Mouse (Mus musculus): ENCODE data around the gene Slc22a6. TPM values are rescaled to one million over a fixed set of nuclear protein-coding genes. Genes with fewer than 3 reads are reported as not detected.

The Slc22a6 gene
- polyA plus RNA-seq, 1 experiment from 2014 or later, result not detected

DNA sequence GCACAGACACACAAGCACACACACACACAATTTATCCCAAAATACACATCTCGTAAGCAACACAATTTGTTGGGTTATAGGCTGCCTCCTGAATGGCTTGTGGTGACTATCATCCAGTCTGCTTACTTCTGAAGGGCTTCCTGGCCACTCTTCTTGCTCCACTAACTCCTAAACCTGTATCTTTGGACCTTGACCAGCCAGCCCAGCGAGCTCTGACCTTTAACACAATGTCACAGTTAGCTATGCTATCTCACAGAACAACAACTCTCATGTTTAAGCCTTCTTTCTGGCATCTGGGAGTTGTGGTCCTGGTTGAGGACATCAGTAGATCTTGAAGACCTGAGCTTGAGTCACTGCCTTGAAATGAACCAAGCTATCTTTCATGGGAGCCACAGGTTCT lies 18.6 kb upstream of the Slc22a6 start:
- H3K9ac ChIP-seq (ENCODE audit: low read length), result no peak overlapping the region
- no peaks in the 10 kb centered on the region for H3K36me3 ChIP-seq (ENCODE audit: control insufficient read depth, insufficient read depth, low read length)
- H3K4me3 ChIP-seq (replicated peaks; ENCODE audit: low read length), result no peak overlapping the region
- WGBS, result 68% methylated on average over 2 of the region's 2 CpGs
- H3K27ac ChIP-seq (ENCODE audit: low read length), result no peak overlapping the region
- H3K4me1 ChIP-seq (ENCODE audit: control insufficient read depth, insufficient read depth, low read length), result 0 out of 2 replicates have a peak, but pooled peaks cover 3% of the 10 kb centered on the region
- no peaks in the 10 kb centered on the region for H3K27me3 ChIP-seq (ENCODE audit: control insufficient read depth, insufficient read depth, low read length)
- no peak overlapping the region for H3K4me2 ChIP-seq (ENCODE audit: low read depth, low read length)
- ATAC-seq (ENCODE audit: insufficient read depth, low FRiP score), result no peak
- no peaks in the 10 kb centered on the region for H3K9me3 ChIP-seq (replicated peaks; ENCODE audit: control insufficient read depth, low read length)

DNA sequence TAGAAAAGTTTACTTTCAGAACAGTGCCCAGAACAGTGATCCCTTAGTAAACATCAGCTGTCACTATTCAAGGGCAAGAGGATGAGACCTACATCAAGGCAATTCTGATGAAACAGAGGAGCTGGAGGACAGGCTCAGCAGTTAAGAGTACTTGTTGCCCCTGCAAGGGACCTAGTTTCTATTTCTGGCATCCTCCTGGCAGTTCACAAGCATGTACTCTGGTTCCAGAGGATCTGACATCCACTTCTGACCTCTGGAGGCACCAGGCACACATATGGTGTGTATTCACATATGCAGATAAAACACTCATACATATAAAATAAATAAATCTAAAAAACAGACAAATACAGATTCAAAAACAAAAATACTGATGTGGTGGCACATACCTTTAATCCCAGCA lies 15.9 kb upstream of the Slc22a6 start:
- H3K9ac ChIP-seq (ENCODE audit: low read length), result no peak overlapping the region
- no peaks in the 10 kb centered on the region for H3K36me3 ChIP-seq (ENCODE audit: control insufficient read depth, insufficient read depth, low read length)
- H3K4me2 ChIP-seq (ENCODE audit: low read depth, low read length), result no peak overlapping the region
- no peak overlapping the region for H3K27ac ChIP-seq (ENCODE audit: low read length)
- no peak overlapping the region for H3K4me3 ChIP-seq (replicated peaks; ENCODE audit: low read length)
- H3K27me3 ChIP-seq (ENCODE audit: control insufficient read depth, insufficient read depth, low read length), result no peaks in the 10 kb centered on the region
- no peaks in the 10 kb centered on the region for H3K4me1 ChIP-seq (ENCODE audit: control insufficient read depth, insufficient read depth, low read length)
- H3K9me3 ChIP-seq (replicated peaks; ENCODE audit: control insufficient read depth, low read length), result no peaks in the 10 kb centered on the region
- ATAC-seq (ENCODE audit: insufficient read depth, low FRiP score), result no peak

DNA sequence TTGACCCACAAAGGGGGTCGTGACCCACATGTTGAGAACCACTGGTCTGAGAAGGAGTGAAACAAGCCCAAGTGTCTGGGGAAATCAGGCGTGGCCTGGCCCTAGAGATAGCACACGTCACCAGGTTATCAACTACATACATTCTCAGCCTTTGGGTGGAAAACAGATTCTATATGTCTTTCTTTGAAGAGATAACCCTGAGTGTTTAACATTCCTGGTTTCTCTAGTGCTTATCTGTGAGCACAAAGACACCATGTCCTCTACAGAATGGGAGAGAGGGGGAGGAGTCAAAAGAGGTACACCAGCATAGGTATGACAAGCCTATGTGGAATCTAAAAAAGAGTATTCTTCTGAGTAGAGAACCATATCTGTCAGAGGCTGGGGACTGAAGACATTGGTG lies 14.9 kb upstream of the Slc22a6 start:
- no peaks in the 10 kb centered on the region for H3K27me3 ChIP-seq (ENCODE audit: control insufficient read depth, insufficient read depth, low read length)
- no peak overlapping the region for H3K9ac ChIP-seq (ENCODE audit: low read length)
- H3K4me3 ChIP-seq (replicated peaks; ENCODE audit: low read length), result no peak overlapping the region
- H3K36me3 ChIP-seq (ENCODE audit: control insufficient read depth, insufficient read depth, low read length), result no peaks in the 10 kb centered on the region
- 52% methylated on average over 3 of the region's 3 CpGs for WGBS
- ATAC-seq (ENCODE audit: insufficient read depth, low FRiP score), result 0 out of 2 replicates have a peak, but pooled peaks have one; percentile 50
- no peaks in the 10 kb centered on the region for H3K9me3 ChIP-seq (replicated peaks; ENCODE audit: control insufficient read depth, low read length)
- no peak overlapping the region for H3K27ac ChIP-seq (ENCODE audit: low read length)
- H3K4me2 ChIP-seq (ENCODE audit: low read depth, low read length), result no peak overlapping the region
- no peaks in the 10 kb centered on the region for H3K4me1 ChIP-seq (ENCODE audit: control insufficient read depth, insufficient read depth, low read length)

DNA sequence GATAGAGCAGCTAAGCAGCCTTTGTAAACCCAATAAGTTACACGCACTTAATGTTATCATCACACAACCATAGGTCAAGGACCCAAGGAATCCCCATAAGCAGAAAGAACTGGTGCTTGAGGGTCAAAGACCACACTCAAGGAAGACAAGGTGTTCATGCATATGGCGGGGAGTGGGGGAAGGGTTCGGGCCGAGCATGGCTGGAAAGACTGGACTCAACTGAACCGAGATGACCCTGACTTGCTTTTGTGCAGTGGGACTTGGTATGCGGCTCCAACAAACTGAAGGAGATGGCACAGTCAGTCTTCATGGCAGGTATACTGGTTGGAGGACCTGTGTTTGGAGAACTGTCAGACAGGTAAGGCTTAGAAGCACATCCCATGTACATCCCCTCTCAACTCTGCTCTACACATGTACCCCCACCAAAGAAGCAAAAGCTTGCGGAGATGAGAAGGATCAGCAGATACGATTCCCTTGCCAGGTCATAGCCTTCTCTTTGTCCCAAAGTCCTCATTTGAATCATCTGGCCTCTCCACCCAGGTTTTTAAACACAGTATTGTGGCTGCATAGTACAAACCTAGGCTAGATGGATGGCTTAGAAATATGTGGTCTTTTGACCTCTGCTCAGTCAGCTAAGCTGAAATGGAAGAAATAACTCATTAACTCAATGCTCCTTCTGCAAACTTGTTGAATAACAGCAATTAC lies 13.2 kb upstream of the Slc22a6 start:
- 85% methylated on average over 8 of the region's 8 CpGs for WGBS
- no peak for ATAC-seq (ENCODE audit: insufficient read depth, low FRiP score)
- no peaks in the 10 kb centered on the region for H3K27me3 ChIP-seq (ENCODE audit: control insufficient read depth, insufficient read depth, low read length)
- no peak overlapping the region for H3K4me3 ChIP-seq (replicated peaks; ENCODE audit: low read length)
- H3K27ac ChIP-seq (ENCODE audit: low read length), result no peak overlapping the region
- H3K9ac ChIP-seq (ENCODE audit: low read length), result no peak overlapping the region
- no peaks in the 10 kb centered on the region for H3K9me3 ChIP-seq (replicated peaks; ENCODE audit: control insufficient read depth, low read length)
- H3K36me3 ChIP-seq (ENCODE audit: control insufficient read depth, insufficient read depth, low read length), result no peaks in the 10 kb centered on the region
- H3K4me2 ChIP-seq (ENCODE audit: low read depth, low read length), result no peak overlapping the region
- no peaks in the 10 kb centered on the region for H3K4me1 ChIP-seq (ENCODE audit: control insufficient read depth, insufficient read depth, low read length)

- H3K9me3 ChIP-seq (replicated peaks; ENCODE audit: control insufficient read depth, low read length), result no peaks in the 10 kb centered on the region
- H3K27ac ChIP-seq (ENCODE audit: low read length), result no peak overlapping the region
- no peaks in the 10 kb centered on the region for H3K27me3 ChIP-seq (ENCODE audit: control insufficient read depth, insufficient read depth, low read length)
- WGBS, result 84% methylated on average over 3 of the region's 3 CpGs
- ATAC-seq (ENCODE audit: insufficient read depth, low FRiP score), result no peak
- H3K4me2 ChIP-seq (ENCODE audit: low read depth, low read length), result no peak overlapping the region
- H3K4me3 ChIP-seq (replicated peaks; ENCODE audit: low read length), result no peak overlapping the region
- no peak overlapping the region for H3K9ac ChIP-seq (ENCODE audit: low read length)
- H3K4me1 ChIP-seq (ENCODE audit: control insufficient read depth, insufficient read depth, low read length), result no peaks in the 10 kb centered on the region
- no peaks in the 10 kb centered on the region for H3K36me3 ChIP-seq (ENCODE audit: control insufficient read depth, insufficient read depth, low read length)
These were observed 12.6 kb upstream of the Slc22a6 start for GRCm38 (mm10) chr19:8605241-8605558.

- Histone ChIP-seq H3K36me3 (ENCODE audit: control insufficient read depth, insufficient read depth, low read length) (no peaks in the 10 kb centered on the region), H3K27ac (ENCODE audit: low read length) (0 out of 2 replicates have a peak overlapping the region, but pooled peaks have one; percentile 11), H3K9me3 (replicated peaks; ENCODE audit: control insufficient read depth, low read length) (no peaks in the 10 kb centered on the region), H3K4me1 (ENCODE audit: control insufficient read depth, insufficient read depth, low read length) (no peaks in the 10 kb centered on the region), H3K4me3 (replicated peaks; ENCODE audit: low read length) (no peak overlapping the region), H3K9ac (ENCODE audit: low read length) (no peak overlapping the region), H3K27me3 (ENCODE audit: control insufficient read depth, insufficient read depth, low read length) (no peaks in the 10 kb centered on the region), H3K4me2 (ENCODE audit: low read depth, low read length) (no peak overlapping the region)
- 75% methylated on average over 8 of the region's 8 CpGs for WGBS
- ATAC-seq (ENCODE audit: insufficient read depth, low FRiP score), result no peak
These were observed 6.3 kb upstream of the Slc22a6 start for GRCm38 (mm10) chr19:8611358-8612123.

DNA sequence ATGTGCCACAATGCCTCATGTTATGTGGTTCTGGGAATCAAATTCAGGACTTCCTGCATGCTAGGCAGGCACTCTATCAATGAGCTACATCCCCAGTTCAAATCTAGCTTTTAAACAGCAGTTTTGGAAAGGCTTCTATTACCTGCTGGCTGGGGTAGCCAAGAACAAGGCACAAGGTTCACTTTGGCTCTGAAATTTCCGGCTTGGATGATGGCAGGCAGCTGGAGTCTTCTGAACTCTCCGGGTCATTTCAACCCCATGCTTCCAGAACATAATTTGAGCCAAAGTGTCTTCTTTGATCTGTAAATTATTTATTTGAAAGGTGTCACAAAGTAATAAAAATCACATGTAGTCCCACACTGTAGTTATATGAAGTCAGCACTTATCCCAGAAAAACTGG lies 4.7 kb upstream of the Slc22a6 start:
- WGBS, result 58% methylated on average over 2 of the region's 2 CpGs

DNA sequence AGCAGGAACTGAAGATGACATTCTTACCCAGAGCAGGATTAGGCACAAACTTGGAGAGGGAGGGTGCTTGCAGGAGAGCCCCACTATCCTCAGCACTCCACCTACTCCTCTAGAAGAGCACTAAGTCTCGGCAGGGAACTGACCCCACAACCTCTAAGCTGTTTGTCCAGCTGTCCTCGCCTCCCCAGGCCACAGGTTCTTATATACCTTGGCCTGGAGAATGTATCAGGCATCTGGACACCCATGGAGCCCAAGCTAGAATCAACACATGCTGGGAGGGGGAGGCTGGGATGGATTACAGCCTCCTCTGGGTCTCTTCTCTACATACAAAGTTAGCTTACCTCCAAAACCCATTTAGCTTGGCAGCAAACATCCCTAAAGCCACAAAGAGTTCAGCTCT lies 3.5 kb upstream of the Slc22a6 start:
- no peak overlapping the region for H3K9ac ChIP-seq (ENCODE audit: low read length)
- H3K27me3 ChIP-seq (ENCODE audit: control insufficient read depth, insufficient read depth, low read length), result no peaks in the 10 kb centered on the region
- no peaks in the 10 kb centered on the region for H3K36me3 ChIP-seq (ENCODE audit: control insufficient read depth, insufficient read depth, low read length)
- no peaks in the 10 kb centered on the region for H3K9me3 ChIP-seq (replicated peaks; ENCODE audit: control insufficient read depth, low read length)
- no peak for ATAC-seq (ENCODE audit: insufficient read depth, low FRiP score)
- H3K4me2 ChIP-seq (ENCODE audit: low read depth, low read length), result no peak overlapping the region
- 31% methylated on average over 2 of the region's 2 CpGs for WGBS
- H3K4me1 ChIP-seq (ENCODE audit: control insufficient read depth, insufficient read depth, low read length), result no peaks in the 10 kb centered on the region
- no peak overlapping the region for H3K27ac ChIP-seq (ENCODE audit: low read length)
- no peak overlapping the region for H3K4me3 ChIP-seq (replicated peaks; ENCODE audit: low read length)

More for the DNA sequence above, 4.7 kb upstream of the Slc22a6 start:
- no peaks in the 10 kb centered on the region for H3K27me3 ChIP-seq (ENCODE audit: control insufficient read depth, insufficient read depth, low read length)
- no peak overlapping the region for H3K27ac ChIP-seq (ENCODE audit: low read length)
- H3K4me2 ChIP-seq (ENCODE audit: low read depth, low read length), result no peak overlapping the region
- no peaks in the 10 kb centered on the region for H3K4me1 ChIP-seq (ENCODE audit: control insufficient read depth, insufficient read depth, low read length)
- H3K4me3 ChIP-seq (replicated peaks; ENCODE audit: low read length), result no peak overlapping the region
- H3K36me3 ChIP-seq (ENCODE audit: control insufficient read depth, insufficient read depth, low read length), result no peaks in the 10 kb centered on the region
- H3K9ac ChIP-seq (ENCODE audit: low read length), result no peak overlapping the region
- no peak for ATAC-seq (ENCODE audit: insufficient read depth, low FRiP score)
- H3K9me3 ChIP-seq (replicated peaks; ENCODE audit: control insufficient read depth, low read length), result no peaks in the 10 kb centered on the region

- Histone ChIP-seq H3K9ac (ENCODE audit: low read length) (no peak overlapping the region), H3K36me3 (ENCODE audit: control insufficient read depth, insufficient read depth, low read length) (no peaks in the 10 kb centered on the region), H3K4me1 (ENCODE audit: control insufficient read depth, insufficient read depth, low read length) (no peaks in the 10 kb centered on the region), H3K4me2 (ENCODE audit: low read depth, low read length) (no peak overlapping the region), H3K9me3 (replicated peaks; ENCODE audit: control insufficient read depth, low read length) (no peaks in the 10 kb centered on the region), H3K27ac (ENCODE audit: low read length) (no peak overlapping the region), H3K4me3 (replicated peaks; ENCODE audit: low read length) (no peak overlapping the region), H3K27me3 (ENCODE audit: control insufficient read depth, insufficient read depth, low read length) (no peaks in the 10 kb centered on the region)
- 41% methylated on average over 4 of the region's 4 CpGs for WGBS
- ATAC-seq (ENCODE audit: insufficient read depth, low FRiP score), result no peak
These were observed 1.5 kb upstream of the Slc22a6 start for GRCm38 (mm10) chr19:8616314-8616713.
